Comparison of ENCODE assay signal across 8 mouse cellular contexts in the genomic region with DNA sequence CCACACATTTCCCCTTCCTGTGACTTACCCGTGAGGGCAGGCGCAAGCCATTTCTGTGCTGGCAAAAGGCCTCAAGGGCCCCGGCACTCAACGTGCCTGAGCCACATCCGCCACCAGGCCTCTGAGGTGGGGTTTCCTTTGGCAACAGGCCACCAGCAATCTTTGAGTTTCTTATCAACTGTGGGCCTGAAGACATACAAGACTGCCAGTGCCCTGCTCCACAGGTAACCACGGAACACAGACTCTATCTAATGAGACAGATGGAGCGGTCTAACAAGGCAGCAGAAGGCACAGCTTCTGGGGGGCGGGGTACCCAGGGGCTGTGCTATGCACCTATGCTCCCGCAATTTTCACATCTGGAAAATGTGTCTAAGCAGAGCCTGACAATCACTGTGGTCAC. TPM values are rescaled to one million over a fixed set of nuclear protein-coding genes. Genes with fewer than 3 reads are reported as not detected.
DNase-seq lines count a peak whose midpoint lies in the region; TF ChIP-seq lines count a peak whose summit lies in the region.

No protein-coding gene starts in this region.

- peak; percentile 47 for DNase-seq in gastrocnemius, adult 18-20 months (ENCODE audit: low spot score)
- no peak for DNase-seq in gastrocnemius, postnatal 10 days
- peak; percentile 20 for DNase-seq in brain, embryonic 14.5 days (ENCODE audit: low read depth)
- peak; percentile 67 for DNase-seq in kidney, adult 9 months
- peak; percentile 74 for DNase-seq in lung, postnatal 14 days
- peak; percentile 77 for DNase-seq in thymus, postnatal 14 days
- no peak for DNase-seq in urinary bladder, postnatal 25 days (ENCODE audit: low spot score)
- no peak for DNase-seq in embryo, embryonic 10 days (ENCODE audit: low spot score)

- no peak for TF ChIP-seq CTCF in brain, embryonic 14.5 days (IDR thresholded peaks at IDR 0.05; ENCODE audit: borderline replicate concordance, extremely low read depth, insufficient read depth, insufficient read length)

- no peak for TF ChIP-seq POLR2A in brain, embryonic 14.5 days (IDR thresholded peaks at IDR 0.05; ENCODE audit: borderline replicate concordance, extremely low read depth, insufficient read depth, insufficient read length, poor library complexity, severe bottlenecking)

RNA-seq across cellular contexts. Expression of a gene that starts 54.4 kb away (rescaled TPM):
- total RNA-seq in gastrocnemius, adult 18-20 months (2021), result 10 to 100 TPM; 10.3 to 10.6 TPM
- 10 to 100 TPM; 57.9 to 62.0 TPM for total RNA-seq in gastrocnemius, postnatal 10 days (2021)
- 17.7 and 18.2 TPM in 2 replicates for polyA plus RNA-seq in brain, embryonic 14.5 days (2012; rRNA removed)

Comparison
In these comparisons a context has a peak if more than half of its experiments do, and no peak if none do; other contexts are left out.
1. DNase-seq: peak in gastrocnemius, adult 18-20 months (single experiment), brain, embryonic 14.5 days (single experiment), kidney, adult 9 months (single experiment), lung, postnatal 14 days (single experiment) and thymus, postnatal 14 days (single experiment); none in gastrocnemius, postnatal 10 days (single experiment), urinary bladder, postnatal 25 days (single experiment) and embryo, embryonic 10 days (single experiment).
2. RNA of a gene that starts 54.4 kb away (total RNA-seq): 57.9 to 62.0 TPM in gastrocnemius, postnatal 10 days; 10.3 to 10.6 TPM in gastrocnemius, adult 18-20 months; every median in the first group is over 4 times any median in the second.